Mouse (Mus musculus): ENCODE measurements around the gene Tldc1.

Tldc1 gene

DNA sequence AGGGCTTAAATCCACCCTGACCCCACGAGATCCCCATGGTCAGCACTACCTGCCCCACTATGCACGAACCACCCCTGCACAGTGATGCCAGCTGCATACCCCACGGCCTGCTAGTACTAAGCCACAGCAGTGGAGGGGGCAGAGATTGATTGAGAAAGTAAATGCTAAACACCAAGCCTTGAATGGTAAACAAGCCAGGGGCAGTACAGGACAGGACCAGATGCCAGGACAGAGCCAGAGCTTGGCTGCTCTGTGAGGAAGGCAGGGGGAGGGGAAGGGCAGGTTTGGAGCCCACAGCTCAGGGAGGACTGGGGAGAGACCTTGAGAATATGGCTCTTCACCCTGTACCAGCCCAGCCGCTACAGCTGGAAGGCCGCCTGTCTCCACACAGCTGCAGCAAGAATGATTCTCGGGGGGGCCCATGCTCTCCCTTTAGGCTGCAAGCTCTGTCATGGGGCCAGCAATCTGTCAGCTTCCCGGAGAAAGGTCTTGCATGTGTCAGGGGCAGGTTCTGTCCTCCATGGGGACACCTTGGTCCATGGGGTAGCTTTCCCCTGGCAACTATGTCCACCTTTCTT is 1.5 kb downstream of the Tldc1 start:
- no peak for DNase-seq (ENCODE audit: low read depth, low spot score)

- no peak for DNase-seq (ENCODE audit: low read depth, low spot score)
Observed at GRCm38 (mm10) chr8:119765761-119766444, 12.3 kb downstream of the Tldc1 start.

DNA sequence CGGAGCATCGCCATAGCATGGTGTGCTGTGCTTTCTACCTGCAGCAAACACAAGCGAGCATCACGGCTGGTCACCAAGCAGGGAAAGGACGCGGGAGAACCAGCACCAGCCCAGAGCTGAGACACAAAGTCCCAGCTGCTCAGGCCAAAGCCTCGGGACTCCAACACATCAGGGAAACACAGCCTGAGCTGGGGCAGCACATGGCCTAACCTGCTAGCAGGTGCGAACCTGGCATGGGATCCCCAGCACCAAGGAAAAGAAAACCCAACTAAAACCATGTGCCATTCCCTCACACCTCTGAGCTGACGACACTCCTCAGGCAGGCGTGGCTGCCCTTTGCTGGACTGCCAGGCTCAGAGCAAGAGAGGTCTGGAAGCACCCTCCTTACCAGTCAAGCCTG is 12.9 kb downstream of the Tldc1 start:
- no peak for DNase-seq (ENCODE audit: low read depth, low spot score)

DNA sequence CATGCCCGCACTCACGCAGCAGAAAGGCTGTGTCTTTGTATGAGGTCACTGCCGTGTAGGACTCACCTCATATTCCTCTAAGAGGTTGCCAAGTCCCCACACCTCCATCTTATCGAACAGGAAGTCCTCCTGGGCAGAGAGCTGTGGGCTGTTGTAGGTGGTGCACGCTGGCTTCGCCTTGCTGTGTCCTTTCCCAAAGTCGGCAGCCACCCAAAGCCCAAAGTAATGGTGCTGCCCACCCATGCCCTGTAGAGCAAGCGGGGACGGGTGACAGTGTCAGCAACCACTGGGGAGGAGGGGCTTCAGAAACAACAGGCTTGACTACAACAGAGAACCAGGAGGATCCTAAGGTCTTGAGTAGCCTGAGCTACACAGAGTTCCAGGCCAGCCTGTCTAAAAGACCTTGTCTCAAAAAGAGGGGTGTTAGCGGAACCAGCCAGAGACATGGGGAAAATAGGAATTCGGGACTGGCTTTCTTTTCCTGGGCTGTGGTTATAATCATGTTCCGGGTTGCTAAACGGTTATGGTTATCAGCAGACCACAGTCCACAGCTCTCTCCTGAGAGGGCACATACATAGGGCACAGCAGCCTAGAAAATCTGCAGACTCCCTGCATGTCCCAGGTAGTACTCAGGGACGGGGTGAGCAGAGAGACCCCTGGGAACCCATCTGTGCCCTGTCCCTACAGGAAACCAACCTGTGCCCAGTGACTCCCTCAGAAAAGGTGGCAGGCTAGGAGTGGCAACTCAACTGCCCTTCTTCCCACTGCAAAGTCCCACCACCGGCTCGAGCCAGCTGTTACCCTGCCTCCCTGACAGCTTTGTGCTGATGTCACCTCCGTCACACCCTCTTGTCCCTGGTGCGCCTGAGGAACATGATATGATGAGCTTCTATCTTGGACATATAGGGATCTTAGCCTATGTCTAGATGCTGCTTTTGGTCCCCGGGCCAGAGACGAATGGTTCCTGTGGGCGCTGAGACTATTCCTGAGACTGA is 15.7 kb downstream of the Tldc1 start:
- no peak for DNase-seq (ENCODE audit: low read depth, low spot score)

- DNase-seq (ENCODE audit: low read depth, low spot score) = no peak
Observed at GRCm38 (mm10) chr8:119761692-119762091, 16.5 kb downstream of the Tldc1 start.

DNA sequence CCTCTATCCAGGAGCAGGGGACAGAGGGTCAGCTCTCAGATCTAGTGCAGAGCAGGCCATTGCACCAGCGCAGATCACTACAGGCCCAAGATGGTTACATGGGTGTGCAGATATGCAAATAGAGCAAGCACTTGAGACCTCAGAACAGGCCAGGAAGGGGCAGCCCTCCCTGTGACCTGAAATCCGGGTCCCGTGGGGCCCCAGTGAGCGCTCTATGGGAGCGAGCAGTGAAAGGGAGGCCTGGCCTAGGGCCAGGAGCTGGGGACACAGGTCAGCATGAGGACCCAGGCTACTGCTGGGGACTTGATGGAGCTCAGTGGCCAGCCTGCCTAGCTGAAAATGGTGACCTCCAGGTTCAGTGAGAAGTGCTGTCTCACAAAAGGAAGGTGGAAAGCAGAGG is 21.7 kb downstream of the Tldc1 start:
- no peak for DNase-seq (ENCODE audit: low read depth, low spot score)

- DNase-seq (ENCODE audit: low read depth, low spot score) = no peak
Observed at GRCm38 (mm10) chr8:119756147-119756461, 22.1 kb downstream of the Tldc1 start.

GRCm38 (mm10) chr8:119755238-119756146 is 22.7 kb downstream of the Tldc1 start:
- DNase-seq (ENCODE audit: low read depth, low spot score) = peak; percentile 36

- DNase-seq (ENCODE audit: low read depth, low spot score) = no peak
Observed at GRCm38 (mm10) chr8:119744604-119745003, 33.6 kb downstream of the Tldc1 start.

- DNase-seq (ENCODE audit: low read depth, low spot score) = peak; percentile 46
Observed at GRCm38 (mm10) chr8:119743291-119744026, 34.8 kb downstream of the Tldc1 start.

GRCm38 (mm10) chr8:119742409-119742808 is 35.8 kb downstream of the Tldc1 start:
- DNase-seq (ENCODE audit: low read depth, low spot score) = no peak

- DNase-seq (ENCODE audit: low read depth, low spot score) = no peak
Observed at GRCm38 (mm10) chr8:119740634-119741033, 37.6 kb downstream of the Tldc1 start.

DNA sequence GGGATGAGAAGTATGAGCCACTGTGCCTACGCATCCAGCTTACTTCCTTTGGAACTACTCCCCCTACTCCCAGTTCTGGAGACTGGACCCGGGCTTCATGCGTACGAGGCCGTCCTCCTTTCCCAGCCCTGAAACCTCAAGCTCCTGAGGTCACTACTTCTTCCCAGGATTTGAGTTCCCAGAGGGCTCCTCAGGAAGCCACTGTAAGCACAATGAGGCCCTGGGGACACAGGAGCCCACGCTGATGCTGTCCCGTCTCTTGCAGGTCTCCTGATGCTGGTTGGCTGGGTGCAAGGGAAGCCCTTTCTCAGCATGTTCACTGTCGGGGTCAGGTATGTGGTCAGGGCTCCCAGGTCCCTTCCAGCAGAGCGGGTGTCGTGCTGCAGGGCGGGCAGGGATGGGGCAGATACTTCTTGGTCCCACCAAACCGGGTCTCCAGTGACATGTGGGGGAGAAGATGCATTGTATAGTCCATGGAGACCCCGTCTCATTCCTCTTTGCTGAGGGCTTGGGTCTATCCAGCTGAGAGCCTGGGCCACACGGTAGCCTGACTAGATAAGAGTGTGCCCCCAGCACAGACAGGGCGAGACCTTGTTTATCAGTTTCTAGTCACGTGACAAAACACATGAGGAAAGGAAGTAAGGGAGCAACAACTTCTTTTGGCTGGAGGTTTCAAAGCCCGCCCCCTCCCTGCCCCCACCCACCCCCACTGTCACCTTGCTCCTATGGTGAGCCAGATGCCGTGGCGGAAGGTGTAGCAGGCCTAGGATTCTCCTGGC is 39.9 kb downstream of the Tldc1 start:
- DNase-seq (ENCODE audit: low read depth, low spot score) = no peak

GRCm38 (mm10) chr8:119737093-119737900 is 40.9 kb downstream of the Tldc1 start:
- no peak for DNase-seq (ENCODE audit: low read depth, low spot score)

DNA sequence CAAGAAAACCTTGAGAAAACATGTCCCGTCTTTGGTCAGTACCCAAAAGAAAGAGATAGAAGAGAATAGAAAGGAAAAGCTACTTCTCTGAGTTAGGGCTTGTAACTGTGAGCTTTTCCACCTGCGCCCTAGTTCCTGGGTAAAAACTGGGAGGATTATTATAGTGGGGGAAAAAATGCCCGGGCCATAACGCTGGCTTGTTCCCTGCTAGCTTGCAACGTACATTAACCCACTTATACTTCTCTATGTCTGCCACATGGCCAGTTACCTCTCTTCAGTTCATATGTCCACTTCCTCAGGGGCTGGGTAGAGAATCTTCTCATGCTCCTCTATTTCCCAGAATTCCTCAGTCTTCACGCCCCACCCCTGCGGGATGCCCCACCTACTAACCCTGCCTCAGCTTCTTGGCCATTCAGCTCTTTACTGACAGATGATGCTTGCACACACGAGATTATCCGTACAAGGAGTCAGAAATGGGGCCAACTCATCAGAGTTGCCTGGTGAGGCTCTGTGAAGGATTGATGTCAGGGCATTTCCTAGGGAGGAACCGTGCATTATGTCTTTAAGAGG is 41.8 kb downstream of the Tldc1 start:
- no peak for DNase-seq (ENCODE audit: low read depth, low spot score)

GRCm38 (mm10) chr8:119732072-119732471 is 46.1 kb downstream of the Tldc1 start:
- no peak for DNase-seq (ENCODE audit: low read depth, low spot score)

- no peak for DNase-seq (ENCODE audit: low read depth, low spot score)
Observed at GRCm38 (mm10) chr8:119728351-119728895, 49.8 kb downstream of the Tldc1 start.

- no peak for DNase-seq (ENCODE audit: low read depth, low spot score)
Observed at GRCm38 (mm10) chr8:119727093-119727492, 51.1 kb downstream of the Tldc1 start.
